Mouse (Mus musculus): ENCODE data around the gene Arhgef17.

GRCm38 (mm10) chr7:100937481-100937880 lies 5.6 kb upstream of the Arhgef17 start:
- TF ChIP-seq MAFK (IDR thresholded peaks at IDR 0.05; ENCODE audit: insufficient read depth, low read depth, low read length) (no peak), CHD2 (IDR thresholded peaks at IDR 0.05; ENCODE audit: low read depth, low read length) (no peak), HCFC1 (IDR thresholded peaks at IDR 0.05; ENCODE audit: borderline replicate concordance, insufficient read depth, low read length) (no peak), ZNF384 (IDR thresholded peaks at IDR 0.05; ENCODE audit: low read depth, low read length) (no peak)
